In the genomic region with DNA sequence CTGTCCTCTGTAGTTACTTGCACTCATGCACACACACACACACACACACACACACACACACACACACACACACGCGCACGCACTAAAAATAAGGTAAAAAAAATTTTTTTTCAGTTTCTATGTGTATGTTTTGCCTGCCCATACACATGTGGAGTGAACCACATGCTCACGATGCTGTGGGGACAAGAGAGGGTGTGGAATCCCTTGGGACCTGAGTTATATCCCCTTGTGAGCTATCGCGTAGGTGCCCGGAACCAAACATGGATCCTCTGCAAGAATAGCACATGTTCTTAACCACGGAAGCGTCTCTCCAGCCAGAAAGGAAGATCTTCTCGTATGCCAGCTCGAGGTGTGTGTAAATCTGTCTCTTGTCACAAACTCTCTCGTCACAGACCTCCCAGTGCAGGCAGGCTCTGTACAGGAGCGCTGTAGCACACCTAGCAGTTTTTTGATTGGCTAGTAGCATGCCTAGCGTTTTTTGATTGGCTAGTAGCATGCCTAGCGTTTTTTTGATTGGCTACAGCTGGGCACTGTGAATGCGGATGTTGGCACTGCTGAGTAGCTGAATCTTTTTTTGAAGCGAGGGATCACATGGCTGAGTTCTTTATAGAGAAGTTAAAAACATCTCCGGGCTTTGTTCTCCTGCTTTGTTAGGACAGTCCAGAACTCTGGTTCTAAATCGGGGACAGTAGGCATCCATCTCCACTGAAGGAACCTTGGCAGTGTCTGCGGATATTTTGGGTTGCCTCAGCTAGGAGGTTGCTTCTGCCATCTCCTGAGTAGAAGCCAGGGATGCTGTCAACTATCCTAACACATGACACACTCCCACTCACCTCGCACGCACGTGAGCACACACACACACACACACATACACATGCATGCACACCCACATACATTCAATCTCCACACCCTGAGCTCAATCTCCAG, we compare ENCODE assay signal across 8 mouse cellular contexts. TPM values are rescaled to one million over a fixed set of nuclear protein-coding genes. Genes with fewer than 3 reads are reported as not detected.
A peak's percentile ranks its signal among the peaks of the same experiment; 100 is the strongest.
DNase-seq lines count a peak whose midpoint lies in the region; ATAC-seq and TF ChIP-seq lines count a peak whose summit lies in the region.

No protein-coding gene starts in this region.

- no peaks in the 10 kb centered on the region for H3K36me3 ChIP-seq in hindbrain, embryonic 14.5 days (replicated peaks; ENCODE audit: control insufficient read depth, insufficient read depth)

- WGBS in cerebellum, adult 2 months, result 21% methylated on average over 23 of the region's 23 CpGs
- WGBS in hindbrain, embryonic 14.5 days, result 50% methylated on average over 23 of the region's 23 CpGs

- H3K4me3 ChIP-seq in cerebellum, adult 2 months (replicated peaks; ENCODE audit: insufficient read depth, low read depth, low read length), result peak overlapping the region; percentile 47
- peak overlapping the region; percentile 24 for H3K4me3 ChIP-seq in hindbrain, embryonic 14.5 days (replicated peaks; ENCODE audit: low read length)

- no peaks in the 10 kb centered on the region for H3K9me3 ChIP-seq in hindbrain, embryonic 14.5 days (ENCODE audit: control insufficient read depth, low read length)

- TF ChIP-seq POLR2A in cerebellum, adult 2 months (IDR thresholded peaks at IDR 0.05; ENCODE audit: borderline replicate concordance, insufficient read depth, low read length), result no peak

- H3K4me2 ChIP-seq in hindbrain, embryonic 14.5 days (replicated peaks), result peak overlapping the region; percentile 50

- peaks cover 3% of the 10 kb centered on the region; the same call in 1 of the 2 replicates for H3K4me1 ChIP-seq in cerebellum, adult 2 months (ENCODE audit: control insufficient read depth, insufficient read depth, low read length)
- H3K4me1 ChIP-seq in hindbrain, embryonic 14.5 days (replicated peaks; ENCODE audit: control insufficient read depth, insufficient read depth, low read length), result no peaks in the 10 kb centered on the region

- peak; percentile 95 for DNase-seq in MN1 (ENCODE audit: low spot score)
- peak; percentile 62 to 80 for DNase-seq in cerebellum, adult 2 months
- peak; percentile 91 for DNase-seq in hindbrain, embryonic 14.5 days (ENCODE audit: low spot score)
- DNase-seq in layer of hippocampus, postnatal 36 days, result peak; percentile 74 to 77
- peak; percentile 72 for DNase-seq in lung, postnatal 14 days
- DNase-seq in retina, postnatal 7 days (ENCODE audit: low read depth, low spot score), result peak; percentile 57
- DNase-seq in yolk sac, embryonic 10.5 days (ENCODE audit: low spot score), result peak; percentile 79

- peak; percentile 83 for ATAC-seq in frontal cortex, adult (ENCODE audit: low TSS enrichment)
- ATAC-seq in hindbrain, embryonic 14.5 days (ENCODE audit: low FRiP score), result peak; percentile 95

- no peak overlapping the region for H3K27ac ChIP-seq in cerebellum, adult 2 months (ENCODE audit: insufficient read depth, low read length)
- H3K27ac ChIP-seq in hindbrain, embryonic 14.5 days, result no peak overlapping the region

- TF ChIP-seq CTCF in cerebellum, adult 2 months (IDR thresholded peaks at IDR 0.05; ENCODE audit: borderline replicate concordance, insufficient read depth, low read depth, low read length), result no peak

- H3K27me3 ChIP-seq in cerebellum, adult 2 months (ENCODE audit: control insufficient read depth, insufficient read depth, low read length), result no peaks in the 10 kb centered on the region
- H3K27me3 ChIP-seq in hindbrain, embryonic 14.5 days (ENCODE audit: control insufficient read depth, insufficient read depth, low read length), result no peaks in the 10 kb centered on the region

- no peak overlapping the region for H3K9ac ChIP-seq in hindbrain, embryonic 14.5 days

RNA-seq across cellular contexts. Expression of a gene that starts 52.4 kb away (rescaled TPM):
- 9.0 and 11.6 TPM in 2 replicates for polyA plus RNA-seq in cerebellum, adult 2 months (2012; rRNA removed)
- 5.5 and 7.5 TPM in 2 replicates for polyA plus RNA-seq in hindbrain, embryonic 14.5 days (2014; fragmentation: Nextera tagmentation; extraction: Ambion mirVana)
- total RNA-seq in layer of hippocampus, postnatal 36 days (2021), result 10 to 100 TPM; 16.4 to 18.9 TPM
